24 mouse cellular contexts compared by ENCODE assay signal in the genomic region with DNA sequence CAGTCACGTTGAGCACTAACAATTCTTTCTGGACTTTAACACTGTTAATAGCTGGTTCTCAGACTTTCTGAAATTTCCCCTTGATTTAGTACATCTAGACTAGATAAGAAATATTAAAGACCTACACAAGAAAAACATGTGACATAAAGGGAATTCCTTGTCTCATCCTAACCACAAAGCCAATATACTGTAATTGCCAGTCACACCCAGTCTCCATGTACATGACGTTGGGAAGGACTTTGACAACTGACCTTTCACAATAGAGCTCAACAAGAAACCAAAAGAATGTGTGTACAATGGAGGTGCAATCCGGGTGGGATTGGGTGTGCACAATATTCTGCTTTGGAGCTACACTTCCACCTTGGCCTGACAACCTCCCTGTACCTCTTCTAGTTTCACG.
"Had no signal": no experiment of that assay in that cellular context is flagged by ENCODE, and none has a peak within 500 bp of the region (broad histone marks: within the 10 kb centered on the region; RNA-seq: fewer than 3 reads in every experiment).

No protein-coding gene starts in this region.

- H3K27ac ChIP-seq: gastrocnemius, adult 2 months; heart, embryonic 10.5 days; heart, embryonic 13.5 days; heart, embryonic 15.5 days; hindbrain, embryonic 13.5 days; hindbrain, embryonic 15.5 days; hindbrain, postnatal 0 days; kidney, postnatal 0 days; layer of hippocampus, adult 2 months; left cerebral cortex, adult 2 months; limb, embryonic 10.5 days; limb, embryonic 12.5 days; liver, embryonic 13.5 days had no signal

- H3K4me1 ChIP-seq: heart, embryonic 10.5 days; heart, embryonic 13.5 days; heart, embryonic 15.5 days; hindbrain, embryonic 13.5 days; hindbrain, embryonic 15.5 days; limb, embryonic 10.5 days; limb, embryonic 12.5 days; liver, embryonic 13.5 days had no signal

- H3K9ac ChIP-seq: heart, embryonic 13.5 days; heart, embryonic 15.5 days; hindbrain, embryonic 13.5 days; hindbrain, embryonic 15.5 days; limb, embryonic 12.5 days; liver, embryonic 13.5 days had no signal

- H3K4me2 ChIP-seq: heart, embryonic 13.5 days; heart, embryonic 15.5 days; hindbrain, embryonic 13.5 days; hindbrain, embryonic 15.5 days; limb, embryonic 12.5 days; liver, embryonic 11.5 days; liver, embryonic 13.5 days had no signal

- H3K4me3 ChIP-seq: gastrocnemius, adult 2 months; heart, embryonic 10.5 days; heart, embryonic 13.5 days; heart, embryonic 15.5 days; hindbrain, embryonic 13.5 days; hindbrain, embryonic 15.5 days; layer of hippocampus, adult 2 months; left cerebral cortex, adult 2 months; limb, embryonic 10.5 days; limb, embryonic 12.5 days; liver, embryonic 13.5 days had no signal

- DNase-seq: gastrocnemius, adult 2 months; gastrocnemius, postnatal 10 days; gastrocnemius, postnatal 25 days; heart, adult 18-20 months; heart, postnatal 14 days; heart, postnatal 36 days; kidney, adult 18-20 months; kidney, adult 8-10 months; kidney, postnatal 14 days; kidney, postnatal 4 days; liver; liver, embryonic 13.5 days had no signal

- ATAC-seq: hindbrain, postnatal 0 days had no signal

- H3K36me3 ChIP-seq: heart, embryonic 10.5 days; heart, embryonic 13.5 days; heart, embryonic 15.5 days; hindbrain, embryonic 13.5 days; hindbrain, embryonic 15.5 days; limb, embryonic 10.5 days; limb, embryonic 12.5 days; liver, embryonic 13.5 days had no signal

- H3K27me3 ChIP-seq: heart, embryonic 13.5 days; heart, embryonic 15.5 days; hindbrain, embryonic 13.5 days; hindbrain, embryonic 15.5 days; limb, embryonic 12.5 days; liver, embryonic 13.5 days had no signal

- H3K9me3 ChIP-seq: heart, embryonic 10.5 days; heart, embryonic 13.5 days; heart, embryonic 15.5 days; hindbrain, embryonic 13.5 days; hindbrain, embryonic 15.5 days; limb, embryonic 10.5 days; limb, embryonic 12.5 days; liver, embryonic 13.5 days had no signal
